Mouse (Mus musculus): ENCODE data around the gene Baz2b. TPM values are rescaled to one million over a fixed set of nuclear protein-coding genes. Genes with fewer than 3 reads are reported as not detected.

The Baz2b gene
- polyA plus RNA-seq, 1 experiment from 2014 or later = 71.6 TPM

DNA sequence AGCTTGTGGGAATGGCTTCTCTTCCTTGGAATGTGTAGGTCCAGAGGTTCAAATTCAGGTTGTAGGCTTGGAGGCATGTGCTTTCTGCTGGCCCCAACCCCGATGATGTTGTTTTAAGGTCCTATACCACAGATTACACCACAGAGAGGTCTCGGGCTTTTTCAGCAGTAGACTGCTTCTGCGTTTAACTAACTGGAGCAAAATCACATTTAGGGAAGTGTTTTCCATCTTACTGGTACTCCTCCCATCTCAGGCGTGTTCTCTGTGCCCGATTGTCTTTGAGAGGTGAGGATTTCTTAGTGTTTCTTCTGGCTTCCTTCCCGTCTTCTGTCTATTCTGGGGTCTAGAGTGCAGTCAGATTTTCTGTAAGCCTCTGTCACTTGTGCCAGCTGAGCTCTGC, 8.0 kb upstream of the Baz2b start:
- no peak overlapping the region for H3K9ac ChIP-seq (replicated peaks)
- no peak overlapping the region for H3K27ac ChIP-seq (replicated peaks)
- H3K4me3 ChIP-seq = no peak overlapping the region
- ATAC-seq (replicated peaks) = no peak
- H3K4me2 ChIP-seq (replicated peaks) = no peak overlapping the region
- WGBS = 90% methylated on average over 6 of the region's 6 CpGs
- H3K9me3 ChIP-seq = no peaks in the 10 kb centered on the region
- no peaks in the 10 kb centered on the region for H3K27me3 ChIP-seq
- H3K4me1 ChIP-seq = peaks cover 30% of the 10 kb centered on the region
- 0 out of 2 replicates have a peak, but pooled peaks cover 3% of the 10 kb centered on the region for H3K36me3 ChIP-seq

DNA sequence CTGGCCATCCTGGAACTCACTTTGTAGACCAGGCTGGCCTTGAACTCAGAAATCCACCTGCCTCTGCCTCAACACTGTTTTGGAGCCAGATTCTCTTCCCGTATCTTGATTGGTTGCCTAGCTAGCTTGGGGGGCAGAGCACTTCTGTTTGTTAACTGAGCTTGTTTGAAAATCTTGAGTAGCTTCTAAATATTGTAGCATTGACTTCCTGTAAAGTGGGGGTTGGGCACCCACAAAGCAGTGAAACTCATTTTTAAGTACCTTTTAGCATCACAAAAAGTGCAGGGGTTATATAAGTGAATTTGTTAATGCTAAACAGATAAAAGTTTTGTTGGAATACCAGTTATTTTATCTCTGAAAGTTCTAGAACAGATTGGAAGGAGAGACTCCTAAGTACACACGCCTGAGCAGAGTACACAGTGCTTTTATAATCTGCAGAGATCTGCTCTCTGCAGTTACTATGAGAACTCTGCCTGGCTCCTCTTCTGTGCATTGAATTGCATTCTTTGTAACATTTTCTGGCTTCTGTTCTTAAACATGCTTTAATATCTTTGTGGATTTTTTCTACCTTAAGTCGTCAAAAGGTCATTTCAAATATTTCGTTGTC, 7.0 kb upstream of the Baz2b start:
- Histone ChIP-seq H3K4me1 (peaks cover 38% of the 10 kb centered on the region), H3K9me3 (no peaks in the 10 kb centered on the region)
- 91% methylated on average over 4 of the region's 4 CpGs for WGBS

DNA sequence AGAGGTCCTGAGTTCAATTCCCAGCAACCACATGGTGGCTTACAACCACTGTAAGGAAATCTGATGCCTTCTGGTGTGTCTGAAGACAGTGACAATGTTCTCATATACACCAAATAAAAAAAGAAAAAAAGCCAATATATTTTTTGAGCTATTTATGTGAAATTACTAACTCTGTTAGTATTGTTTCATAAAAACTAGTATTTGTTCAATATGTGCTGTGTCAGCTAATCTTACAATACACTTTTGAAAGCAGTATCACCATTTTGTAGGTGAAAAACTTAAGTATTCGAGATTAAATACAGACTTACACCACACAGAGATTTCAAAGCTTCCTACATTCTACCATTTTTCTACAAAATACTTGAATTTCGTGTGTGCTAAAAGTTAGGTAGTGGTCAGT, 5.0 kb upstream of the Baz2b start:
- no peaks in the 10 kb centered on the region for H3K9me3 ChIP-seq
- 0 out of 2 replicates have a peak, but pooled peaks cover 3% of the 10 kb centered on the region for H3K36me3 ChIP-seq
- no peaks in the 10 kb centered on the region for H3K27me3 ChIP-seq
- H3K4me3 ChIP-seq = no peak overlapping the region
- ATAC-seq (replicated peaks) = no peak
- no peak overlapping the region for H3K27ac ChIP-seq (replicated peaks)
- peaks cover 44% of the 10 kb centered on the region for H3K4me1 ChIP-seq
- no peak overlapping the region for H3K4me2 ChIP-seq (replicated peaks)
- WGBS = 97% methylated on average over 2 of the region's 2 CpGs
- H3K9ac ChIP-seq (replicated peaks) = no peak overlapping the region

More for the DNA sequence above, 7.0 kb upstream of the Baz2b start:
- no peaks in the 10 kb centered on the region for H3K27me3 ChIP-seq
- no peak overlapping the region for H3K9ac ChIP-seq (replicated peaks)
- ATAC-seq (replicated peaks) = no peak
- no peak overlapping the region for H3K4me2 ChIP-seq (replicated peaks)
- no peak overlapping the region for H3K4me3 ChIP-seq
- 0 out of 2 replicates have a peak, but pooled peaks cover 3% of the 10 kb centered on the region for H3K36me3 ChIP-seq
- no peak overlapping the region for H3K27ac ChIP-seq (replicated peaks)

- Histone ChIP-seq H3K36me3 (0 out of 2 replicates have a peak, but pooled peaks cover 3% of the 10 kb centered on the region), H3K9ac (replicated peaks) (no peak overlapping the region), H3K4me3 (no peak overlapping the region), H3K4me2 (replicated peaks) (no peak overlapping the region), H3K27ac (replicated peaks) (no peak overlapping the region), H3K9me3 (no peaks in the 10 kb centered on the region), H3K27me3 (no peaks in the 10 kb centered on the region), H3K4me1 (peaks cover 53% of the 10 kb centered on the region)
- no peak for ATAC-seq (replicated peaks)
Measured at GRCm38 (mm10) chr2:60212488-60212887, 2.8 kb upstream of the Baz2b start.

DNA sequence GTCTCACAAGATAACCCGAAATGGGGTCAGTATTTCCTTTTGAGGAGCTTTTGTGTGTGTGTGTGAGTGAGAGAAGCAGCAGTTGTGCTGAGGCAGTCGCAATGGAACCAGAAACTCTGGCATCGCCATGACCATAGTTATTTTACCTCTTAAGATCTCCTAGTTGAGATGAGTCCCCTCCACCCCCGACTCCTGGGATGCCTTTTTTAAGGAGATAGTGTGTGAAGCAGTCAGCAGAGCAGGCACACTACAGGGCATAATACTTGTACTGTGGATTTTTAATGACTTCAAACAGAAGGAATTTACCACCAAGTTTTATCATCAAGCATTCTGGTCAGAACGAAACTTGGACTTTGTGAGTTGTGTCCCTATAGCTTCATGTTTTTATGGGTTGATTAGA, 1.2 kb upstream of the Baz2b start:
- H3K9me3 ChIP-seq = no peaks in the 10 kb centered on the region
- H3K4me3 ChIP-seq = peak overlapping the region; percentile 91
- H3K4me2 ChIP-seq (replicated peaks) = peak overlapping the region; percentile 64
- peaks cover 3% of the 10 kb centered on the region; the same call in 1 of the 2 replicates for H3K36me3 ChIP-seq
- no peak for ATAC-seq (replicated peaks)
- peaks cover 44% of the 10 kb centered on the region for H3K4me1 ChIP-seq
- H3K9ac ChIP-seq (replicated peaks) = peak overlapping the region; percentile 95
- H3K27me3 ChIP-seq = no peaks in the 10 kb centered on the region
- H3K27ac ChIP-seq (replicated peaks) = no peak overlapping the region
- 17% methylated on average over 5 of the region's 5 CpGs for WGBS

DNA sequence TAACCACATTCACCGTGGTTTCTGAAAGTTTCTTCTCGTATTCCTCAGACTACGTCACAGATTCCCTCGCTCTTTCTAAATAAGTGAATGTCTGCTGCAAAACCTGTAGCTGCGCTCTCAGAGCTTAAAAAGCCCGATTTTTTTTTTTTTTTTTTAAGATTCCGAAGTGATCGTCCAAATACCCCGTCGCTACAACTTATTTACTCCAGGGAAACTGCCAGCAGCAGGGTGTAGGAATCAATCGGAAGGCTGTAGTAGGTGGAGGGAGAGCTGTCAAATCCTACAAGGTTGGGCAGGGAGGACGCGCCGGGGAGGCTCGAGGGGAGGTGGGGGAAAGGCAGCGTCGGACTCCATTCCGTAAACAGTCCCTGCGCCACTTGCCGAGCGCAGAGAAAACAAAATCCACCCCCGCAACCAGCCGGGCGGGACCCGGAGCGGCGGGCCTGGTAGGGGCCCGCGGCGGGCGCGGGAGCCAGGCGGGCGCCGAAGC, 472 bp downstream of the Baz2b start:
- peaks cover 12% of the 10 kb centered on the region for H3K36me3 ChIP-seq
- H3K4me2 ChIP-seq (replicated peaks) = peak overlapping the region; percentile 56
- no peak; the same call in 1 of the 2 replicates for ATAC-seq (replicated peaks)
- H3K4me1 ChIP-seq = peaks cover 40% of the 10 kb centered on the region
- H3K9me3 ChIP-seq = no peaks in the 10 kb centered on the region
- H3K27me3 ChIP-seq = no peaks in the 10 kb centered on the region
- under 1% methylated on average over 31 of the region's 35 CpGs for WGBS
- peak overlapping the region; percentile 92 for H3K27ac ChIP-seq (replicated peaks)
- peak overlapping the region; percentile 91 for H3K4me3 ChIP-seq
- peak overlapping the region; percentile 95 for H3K9ac ChIP-seq (replicated peaks)

DNA sequence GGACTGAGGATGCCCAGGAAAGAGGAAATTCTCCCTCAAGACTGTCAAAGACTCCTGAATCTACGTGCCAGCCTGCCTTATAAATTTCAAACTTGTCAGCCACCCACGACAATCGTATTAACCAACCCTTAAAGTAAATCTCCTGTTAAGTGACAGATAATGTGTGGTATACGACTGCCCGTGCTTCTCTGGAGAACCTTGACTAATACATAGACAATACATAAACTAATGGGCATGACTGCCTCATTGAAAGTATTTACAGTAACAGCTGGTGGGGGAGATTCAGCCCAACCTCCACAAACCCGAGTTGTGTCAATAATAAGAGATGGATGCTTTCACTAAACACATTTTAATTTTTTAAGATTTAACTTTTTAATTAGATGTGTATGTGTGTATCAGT, 3.8 kb downstream of the Baz2b start:
- ATAC-seq (replicated peaks) = no peak
- H3K4me3 ChIP-seq = no peak overlapping the region
- no peaks in the 10 kb centered on the region for H3K9me3 ChIP-seq
- no peak overlapping the region for H3K27ac ChIP-seq (replicated peaks)
- peaks cover 11% of the 10 kb centered on the region for H3K4me1 ChIP-seq
- peaks cover 9% of the 10 kb centered on the region for H3K36me3 ChIP-seq
- WGBS = 82% methylated on average over 6 of the region's 6 CpGs
- no peak overlapping the region for H3K9ac ChIP-seq (replicated peaks)
- no peaks in the 10 kb centered on the region for H3K27me3 ChIP-seq
- H3K4me2 ChIP-seq (replicated peaks) = no peak overlapping the region

DNA sequence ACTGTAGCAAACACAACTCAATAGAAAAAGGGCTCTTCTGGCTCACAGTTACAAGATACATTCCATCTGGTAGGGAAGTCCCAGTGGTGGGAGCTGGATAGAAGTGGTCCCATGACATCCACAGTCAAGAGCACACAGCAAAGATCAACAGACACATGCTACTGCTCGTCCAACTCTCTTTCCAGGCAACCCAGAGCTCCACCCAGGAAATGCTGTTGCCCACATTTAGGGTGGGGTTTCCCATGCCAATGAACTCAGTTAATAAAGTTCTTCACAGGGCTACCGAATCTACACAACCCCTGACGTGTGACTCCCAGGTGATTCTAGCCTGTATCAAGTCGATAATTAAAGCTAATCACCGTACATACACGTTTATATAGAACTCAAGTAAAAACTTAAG, 5.5 kb downstream of the Baz2b start:
- H3K9me3 ChIP-seq = no peaks in the 10 kb centered on the region
- 91% methylated on average over 6 of the region's 6 CpGs for WGBS

DNA sequence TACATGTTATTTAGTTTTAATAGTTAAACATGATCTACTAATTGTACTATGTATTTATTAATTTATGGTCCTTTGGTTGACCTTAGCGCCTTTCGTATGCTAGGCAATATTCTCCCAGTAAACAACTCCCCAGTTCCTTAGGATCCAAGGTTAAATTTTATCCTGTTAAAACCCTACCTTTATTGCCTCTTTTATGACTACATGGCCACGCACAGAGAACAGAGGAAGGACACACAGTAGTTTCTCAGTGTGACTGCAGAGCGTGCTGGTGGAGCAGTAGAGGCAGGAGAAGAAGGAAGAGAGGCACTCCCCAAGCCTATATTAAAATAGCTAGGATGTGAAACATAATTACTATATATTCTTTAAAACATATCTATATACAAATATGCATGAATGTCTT, 5.9 kb downstream of the Baz2b start:
- no peak overlapping the region for H3K27ac ChIP-seq (replicated peaks)

More for the DNA sequence above, 5.5 kb downstream of the Baz2b start:
- no peak overlapping the region for H3K4me3 ChIP-seq
- peaks cover 9% of the 10 kb centered on the region for H3K36me3 ChIP-seq
- no peak for ATAC-seq (replicated peaks)
- H3K4me2 ChIP-seq (replicated peaks) = no peak overlapping the region
- no peaks in the 10 kb centered on the region for H3K27me3 ChIP-seq
- H3K27ac ChIP-seq (replicated peaks) = no peak overlapping the region
- no peak overlapping the region for H3K9ac ChIP-seq (replicated peaks)
- peaks cover 9% of the 10 kb centered on the region for H3K4me1 ChIP-seq

DNA sequence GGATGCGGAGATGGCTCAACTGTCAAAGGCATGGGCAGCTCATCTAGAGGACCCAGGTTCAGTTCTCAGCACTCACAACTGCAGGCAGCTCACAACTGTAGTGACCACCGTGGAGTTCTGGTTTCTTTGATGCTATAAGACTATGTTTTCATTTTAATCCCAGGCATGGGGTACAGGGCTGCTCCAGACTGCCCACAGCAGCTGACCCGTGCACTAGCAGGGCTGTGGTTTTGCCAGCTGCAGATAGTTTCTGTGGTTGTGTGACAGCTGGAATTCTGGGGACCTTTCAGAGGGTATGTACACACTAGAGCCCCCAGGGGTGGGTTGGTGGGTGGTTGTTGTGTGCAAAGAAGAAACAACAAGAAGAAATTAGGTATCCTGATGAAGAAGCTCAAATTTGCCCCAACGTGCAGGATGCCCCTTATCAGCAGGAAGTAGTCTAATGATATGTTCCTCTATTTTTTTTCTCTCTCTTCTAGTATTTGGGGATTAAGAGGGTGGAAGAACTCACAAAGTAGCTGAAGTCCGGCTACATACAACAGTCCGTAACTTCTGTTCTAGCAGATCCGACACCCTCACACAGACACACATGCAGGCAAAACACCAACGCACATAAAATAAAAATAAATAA, 6.6 kb downstream of the Baz2b start:
- Histone ChIP-seq H3K27ac (replicated peaks) (no peak overlapping the region), H3K4me2 (replicated peaks) (no peak overlapping the region), H3K4me1 (peaks cover 1% of the 10 kb centered on the region; the same call in 1 of the 2 replicates), H3K36me3 (peaks cover 9% of the 10 kb centered on the region), H3K4me3 (no peak overlapping the region), H3K9ac (replicated peaks) (no peak overlapping the region), H3K27me3 (no peaks in the 10 kb centered on the region), H3K9me3 (no peaks in the 10 kb centered on the region)
- WGBS = 92% methylated on average over 8 of the region's 8 CpGs
- ATAC-seq (replicated peaks) = no peak

More for the DNA sequence above, 5.9 kb downstream of the Baz2b start:
- Histone ChIP-seq H3K36me3 (peaks cover 9% of the 10 kb centered on the region), H3K4me1 (peaks cover 5% of the 10 kb centered on the region; the same call in 1 of the 2 replicates), H3K27me3 (no peaks in the 10 kb centered on the region), H3K4me3 (no peak overlapping the region), H3K4me2 (replicated peaks) (no peak overlapping the region), H3K9ac (replicated peaks) (no peak overlapping the region), H3K9me3 (no peaks in the 10 kb centered on the region)
- 97% methylated on average over 4 of the region's 4 CpGs for whole genome bisulfite sequencing
- no peak for ATAC-seq (replicated peaks)

DNA sequence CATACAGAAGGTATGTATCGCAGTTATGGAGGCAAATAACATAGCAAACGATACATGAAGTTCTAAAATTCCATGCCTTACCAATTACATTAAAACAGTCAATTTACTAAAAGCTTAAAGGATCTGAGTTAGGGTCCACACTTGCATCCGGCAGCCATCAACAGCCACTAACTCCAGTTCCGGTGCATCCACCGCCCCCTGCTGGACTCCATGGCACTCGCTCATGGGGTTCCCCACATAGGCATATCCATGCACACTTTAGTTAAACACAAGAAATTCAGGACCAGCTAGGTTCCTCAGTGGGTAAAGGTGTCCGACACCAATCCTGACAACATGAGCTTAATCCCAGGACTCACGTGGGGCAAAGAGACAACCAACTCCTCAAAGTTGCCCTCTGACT, 9.0 kb downstream of the Baz2b start:
- no peaks in the 10 kb centered on the region for H3K4me1 ChIP-seq
- no peak for ATAC-seq (replicated peaks)
- H3K27me3 ChIP-seq = no peaks in the 10 kb centered on the region
- H3K9ac ChIP-seq (replicated peaks) = no peak overlapping the region
- WGBS = 42% methylated on average over 8 of the region's 8 CpGs
- no peak overlapping the region for H3K4me3 ChIP-seq
- H3K27ac ChIP-seq (replicated peaks) = no peak overlapping the region
- no peaks in the 10 kb centered on the region for H3K9me3 ChIP-seq
- H3K36me3 ChIP-seq = peaks cover 9% of the 10 kb centered on the region
- H3K4me2 ChIP-seq (replicated peaks) = no peak overlapping the region

DNA sequence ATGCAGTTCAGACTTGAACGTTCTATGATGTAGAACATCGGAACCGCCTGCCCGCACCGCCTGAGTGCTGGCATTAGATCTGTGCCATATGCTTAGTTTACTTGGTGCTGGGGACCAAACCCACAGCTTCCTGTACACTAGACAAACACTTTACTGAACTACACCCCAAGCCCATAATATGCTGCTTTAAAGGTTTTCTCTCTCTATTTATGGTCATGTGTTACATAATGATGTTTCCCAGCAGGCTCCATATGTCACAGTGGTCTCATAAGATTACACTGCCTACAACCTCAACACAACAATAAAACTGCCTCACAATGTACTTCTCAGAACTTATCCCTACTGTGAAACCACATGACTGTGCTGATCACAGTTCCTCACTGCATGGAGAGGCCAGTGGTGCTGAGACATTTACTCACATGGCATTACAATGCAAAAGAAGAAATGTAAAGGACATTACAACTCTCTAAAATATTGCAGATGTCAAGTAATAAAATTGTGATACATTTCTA, 9.5 kb downstream of the Baz2b start:
- no peaks in the 10 kb centered on the region for H3K27me3 ChIP-seq
- H3K9me3 ChIP-seq = no peaks in the 10 kb centered on the region
- no peak overlapping the region for H3K9ac ChIP-seq (replicated peaks)
- no peak overlapping the region for H3K4me3 ChIP-seq
- H3K27ac ChIP-seq (replicated peaks) = no peak overlapping the region
- no peaks in the 10 kb centered on the region for H3K4me1 ChIP-seq
- no peak overlapping the region for H3K4me2 ChIP-seq (replicated peaks)
- ATAC-seq (replicated peaks) = no peak
- H3K36me3 ChIP-seq = peaks cover 6% of the 10 kb centered on the region; the same call in 1 of the 2 replicates
- 91% methylated on average over 5 of the region's 5 CpGs for WGBS

All from forebrain, embryonic 15.5 days (tissue).